Mouse (Mus musculus) adrenal gland, adult 2 months (tissue): ENCODE measurements at regions not wholly inside any gene's neighbourhood (a gene's known extent, or its start where the extent isn't known, plus 50 kb on each side); places are given as distances from the start of the nearest gene placed in this dataset.
A peak's percentile ranks its signal among the peaks of the same experiment; 100 is the strongest.
"Not testable (repeated sequence)": the region's sequence is repeated elsewhere in the genome, so short reads cannot be mapped to it uniquely, and the experiment has no call there.

Experiments used
- DNase-seq: peaks from one replicate; pipeline ENCODE4 v3.0.0; 2021

GRCm38 (mm10) chr17:4576883-4577282 lies 417.2 kb upstream of the Arid1b start:
- no peak for DNase-seq

DNA sequence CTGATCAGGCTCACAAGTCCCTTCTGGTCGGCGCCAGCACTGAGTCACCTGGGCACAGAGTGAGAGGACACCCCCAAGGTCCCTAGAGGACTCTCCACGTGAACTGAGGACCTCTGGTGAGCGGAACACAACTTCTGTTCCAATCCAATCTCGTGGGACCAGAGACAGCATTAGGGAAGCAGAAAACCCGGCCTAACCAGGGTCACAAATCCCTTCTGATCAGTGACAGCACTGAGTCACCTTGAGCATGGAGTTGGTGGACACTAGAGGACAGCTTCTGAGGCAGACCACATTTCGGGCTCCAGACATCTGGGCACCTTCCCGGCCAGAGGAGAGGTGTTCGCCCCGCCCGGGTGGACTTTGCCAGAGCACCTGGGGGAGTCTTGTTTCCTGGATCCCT lies 412.3 kb upstream of the Arid1b start:
- no peak for DNase-seq

DNA sequence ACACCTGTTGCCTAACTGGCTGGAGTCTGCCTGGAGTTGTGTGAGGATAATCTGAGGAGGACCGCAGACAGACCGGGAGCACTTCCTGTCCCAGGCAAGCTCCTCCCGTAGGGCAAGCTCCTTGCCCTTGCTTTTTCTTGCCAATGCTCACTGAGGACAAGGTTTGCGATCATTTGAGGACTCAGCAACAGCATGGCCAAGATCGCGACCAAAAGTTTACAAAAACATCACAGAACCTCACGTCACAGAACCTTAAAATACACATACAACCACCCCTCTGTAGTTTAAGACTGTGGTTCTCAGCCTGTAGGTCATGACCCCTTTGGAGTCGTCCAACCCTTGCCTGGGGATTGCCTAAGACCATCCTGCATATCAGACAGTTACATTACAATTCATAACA lies 383.7 kb upstream of the Arid1b start:
- DNase-seq = no peak

GRCm38 (mm10) chr17:4610993-4611392 lies 383.1 kb upstream of the Arid1b start:
- DNase-seq = no peak

DNA sequence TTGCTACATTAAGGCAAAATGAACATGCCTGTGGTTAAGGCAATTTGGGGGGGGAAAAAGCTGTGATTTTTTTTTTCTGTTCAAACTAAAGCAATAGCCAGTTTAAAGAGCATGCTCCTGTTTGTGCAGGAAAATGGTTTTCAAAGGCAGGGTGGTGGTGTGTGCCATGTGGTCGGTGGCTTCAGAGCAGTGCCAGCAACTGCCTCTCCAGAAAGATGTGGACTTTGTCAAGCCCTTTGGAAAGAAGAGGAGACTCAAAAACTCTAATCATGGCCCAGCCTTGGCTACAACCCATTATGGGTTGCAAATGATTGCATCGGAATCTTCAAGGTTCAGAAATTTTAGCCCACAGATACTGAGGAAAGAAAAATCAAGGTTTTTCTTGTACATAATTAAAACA lies 382.4 kb upstream of the Arid1b start:
- DNase-seq = no peak

- DNase-seq = peak; percentile 57
Observed at GRCm38 (mm10) chr17:4612136-4612535, 382.0 kb upstream of the Arid1b start.

DNA sequence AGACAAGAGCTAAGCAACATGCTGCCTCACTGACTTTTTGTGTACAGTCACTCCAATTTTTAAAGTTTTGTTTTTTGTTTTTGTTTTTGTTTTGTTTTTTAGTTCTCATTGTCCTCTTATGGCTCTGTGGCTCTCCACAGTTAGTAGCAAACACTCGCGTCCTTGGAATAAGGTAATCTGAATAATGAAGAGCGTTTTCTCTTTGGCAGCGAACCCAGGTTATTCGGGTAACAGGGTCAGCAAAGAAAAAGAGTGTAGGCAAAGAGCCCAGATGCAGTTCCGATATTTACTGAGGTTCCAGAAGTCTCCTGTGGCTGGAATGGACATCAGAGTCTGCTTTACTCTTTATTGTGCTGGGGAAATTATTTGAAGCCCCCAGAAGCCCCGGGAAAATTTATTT lies 381.4 kb upstream of the Arid1b start:
- peak; percentile 47 for DNase-seq

GRCm38 (mm10) chr17:4620361-4620760 lies 373.8 kb upstream of the Arid1b start:
- DNase-seq = peak; percentile 58

DNA sequence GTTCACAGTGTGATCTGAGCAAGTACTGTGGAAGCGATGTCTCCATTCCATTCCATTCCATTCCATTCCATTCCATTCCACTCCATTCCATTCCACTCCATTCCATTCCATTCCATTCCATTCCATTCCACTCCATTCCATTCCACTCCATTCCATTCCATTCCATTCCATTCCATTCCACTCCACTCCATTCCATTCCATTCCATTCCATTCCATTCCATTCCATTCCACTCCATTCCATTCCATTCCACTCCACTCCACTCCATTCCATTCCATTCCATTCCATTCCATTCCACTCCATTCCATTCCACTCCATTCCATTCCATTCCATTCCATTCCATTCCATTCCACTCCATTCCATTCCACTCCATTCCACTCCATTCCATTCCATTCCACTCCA lies 368.0 kb upstream of the Arid1b start:
- not testable (repeated sequence) for DNase-seq

- DNase-seq = no peak
Observed at GRCm38 (mm10) chr17:4627542-4627941, 366.6 kb upstream of the Arid1b start.

DNA sequence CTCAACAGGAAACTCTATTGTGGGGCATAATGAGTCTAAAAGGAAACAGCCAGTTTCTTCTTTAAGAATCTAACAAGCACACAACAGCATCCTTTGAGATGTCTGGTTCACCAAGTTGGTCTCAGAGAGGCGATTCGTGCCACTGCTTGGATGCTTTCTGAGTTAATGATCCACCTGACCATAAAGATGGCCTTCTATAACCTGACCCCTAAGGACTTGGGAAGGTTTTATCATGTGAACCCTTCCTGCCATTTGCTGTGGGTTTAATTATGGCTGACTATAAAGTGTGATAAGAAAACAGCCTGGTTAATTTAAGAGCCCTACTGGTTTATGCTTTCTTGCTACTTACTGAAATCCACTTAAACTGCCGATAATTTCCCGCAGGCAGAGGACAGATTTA lies 363.0 kb upstream of the Arid1b start:
- no peak for DNase-seq

GRCm38 (mm10) chr17:4632506-4632905 lies 361.6 kb upstream of the Arid1b start:
- no peak for DNase-seq

DNA sequence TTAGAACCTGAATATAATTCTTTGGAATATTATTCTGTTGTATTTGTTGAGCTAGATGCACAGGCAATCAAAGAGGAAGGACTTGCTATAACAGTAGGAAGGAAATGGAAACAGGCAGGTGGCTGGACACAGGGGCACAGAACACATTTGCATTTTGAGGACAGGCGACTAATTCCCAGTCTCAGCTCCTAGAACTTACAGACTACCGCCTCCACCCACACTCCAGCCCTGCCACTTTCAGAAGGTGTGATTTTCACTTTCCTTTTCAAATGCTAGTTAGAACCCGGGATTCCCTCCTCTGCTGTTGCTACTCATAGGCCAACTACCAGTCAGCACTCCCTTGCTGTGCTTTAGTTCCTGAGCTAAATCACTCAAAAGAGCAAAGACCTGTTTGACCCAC lies 360.4 kb upstream of the Arid1b start:
- DNase-seq = no peak

DNA sequence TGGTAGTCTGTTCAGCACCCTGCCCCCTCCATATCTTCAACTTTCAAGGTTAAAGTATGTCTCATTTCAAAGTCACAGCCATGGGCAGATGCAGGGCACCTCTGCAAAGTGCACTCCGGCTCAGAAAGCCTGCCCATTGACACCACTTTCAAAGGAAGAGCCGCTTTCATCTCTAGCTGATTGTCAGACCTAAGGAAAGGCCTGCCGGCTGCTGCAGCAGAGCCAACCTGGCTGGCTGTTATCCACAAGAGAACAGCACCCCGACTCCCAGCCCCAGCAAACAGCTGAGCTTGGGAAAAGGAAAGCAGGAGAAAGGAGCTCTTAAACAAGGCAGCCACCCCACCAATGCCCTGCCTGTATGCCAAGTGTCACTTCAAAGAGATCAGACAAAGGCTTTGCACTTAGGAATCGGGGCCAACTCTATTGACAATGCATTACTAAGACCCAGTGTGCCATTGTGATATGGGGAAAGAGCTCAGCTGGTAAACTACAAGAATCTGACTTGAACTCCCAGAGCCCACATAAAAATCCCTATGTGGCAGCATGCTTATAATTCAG lies 357.3 kb upstream of the Arid1b start:
- peak; percentile 56 for DNase-seq

DNA sequence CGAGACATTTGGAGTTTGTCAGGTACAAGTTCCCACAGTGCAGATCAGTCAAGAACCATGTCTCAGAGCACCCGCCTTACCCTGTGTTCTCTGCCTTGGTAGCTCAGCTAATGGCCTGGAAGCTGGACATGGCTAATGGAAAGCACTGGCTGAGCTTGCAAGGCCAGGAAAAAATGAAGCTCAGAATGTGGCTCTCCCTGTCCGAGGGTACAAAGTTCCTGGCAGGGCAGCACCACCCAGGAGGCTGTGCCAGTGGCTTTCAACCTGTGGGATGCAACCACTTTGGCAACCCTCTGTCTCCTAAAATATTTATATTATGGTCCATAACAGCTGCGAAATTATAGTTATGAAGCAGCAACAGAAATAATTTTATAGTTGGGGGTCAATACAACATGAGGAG lies 354.6 kb upstream of the Arid1b start:
- DNase-seq = no peak

- peak; percentile 56 for DNase-seq
Observed at GRCm38 (mm10) chr17:4640555-4640954, 353.6 kb upstream of the Arid1b start.

DNA sequence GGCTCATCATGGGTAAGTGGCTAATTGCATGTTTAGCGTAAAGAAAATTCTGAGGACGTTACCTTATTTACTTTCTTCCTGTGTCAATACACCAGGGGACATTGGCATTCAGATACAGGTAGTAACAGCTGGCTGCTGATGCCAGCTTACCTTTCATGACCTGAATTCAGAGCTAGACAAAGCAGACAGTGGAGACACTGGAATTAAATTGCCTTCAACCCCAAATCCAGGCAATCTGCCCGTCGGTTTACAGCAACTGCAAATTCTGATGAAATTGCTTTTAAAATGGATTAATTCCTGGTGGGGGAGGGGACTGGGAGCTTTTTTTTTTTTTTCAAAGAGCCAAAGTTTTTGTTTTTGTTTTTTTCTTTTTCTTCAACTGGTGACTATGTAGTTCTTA lies 353.0 kb upstream of the Arid1b start:
- no peak for DNase-seq

DNA sequence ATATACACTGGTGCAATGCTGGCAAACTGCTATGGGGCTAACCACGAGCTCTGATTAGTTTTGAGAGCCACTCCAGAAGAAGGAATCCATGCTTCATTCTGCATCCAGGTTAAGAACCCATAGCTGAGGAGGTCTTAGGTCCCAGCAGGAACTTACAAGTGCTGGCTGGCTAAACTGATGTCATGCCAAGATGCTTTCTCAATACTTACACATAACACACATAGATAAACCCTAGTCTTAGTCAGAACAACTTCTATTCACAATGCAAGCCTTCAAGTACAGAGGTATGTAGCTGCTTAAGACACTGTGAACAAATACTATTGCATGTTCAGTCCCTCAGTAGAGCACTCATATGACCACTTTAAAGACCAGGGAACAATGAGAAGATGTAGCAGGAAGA lies 352.1 kb upstream of the Arid1b start:
- DNase-seq = no peak

- no peak for DNase-seq
Observed at GRCm38 (mm10) chr17:4643343-4643742, 350.8 kb upstream of the Arid1b start.

DNA sequence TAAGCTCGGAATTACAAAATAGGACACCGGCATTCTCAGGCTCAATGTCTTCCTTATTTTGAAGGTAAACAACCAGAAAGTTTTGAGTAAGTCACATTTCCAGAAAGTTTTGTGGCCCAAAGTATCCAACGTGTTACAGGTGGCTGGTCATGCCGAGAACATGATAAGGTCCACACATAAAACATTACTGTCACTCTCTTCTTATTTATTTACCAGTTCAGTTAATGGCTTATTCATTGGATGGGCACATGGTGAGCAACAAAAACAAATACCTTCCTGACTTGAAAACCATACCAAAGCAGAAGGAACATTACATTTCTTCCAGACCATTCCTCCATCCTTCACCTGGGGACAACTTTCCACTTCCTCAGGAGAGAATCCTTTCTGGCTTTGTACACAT lies 345.5 kb upstream of the Arid1b start:
- DNase-seq = no peak

GRCm38 (mm10) chr17:4654221-4654620 lies 339.9 kb upstream of the Arid1b start:
- DNase-seq = no peak

GRCm38 (mm10) chr17:4661996-4662395 lies 332.1 kb upstream of the Arid1b start:
- no peak for DNase-seq

DNA sequence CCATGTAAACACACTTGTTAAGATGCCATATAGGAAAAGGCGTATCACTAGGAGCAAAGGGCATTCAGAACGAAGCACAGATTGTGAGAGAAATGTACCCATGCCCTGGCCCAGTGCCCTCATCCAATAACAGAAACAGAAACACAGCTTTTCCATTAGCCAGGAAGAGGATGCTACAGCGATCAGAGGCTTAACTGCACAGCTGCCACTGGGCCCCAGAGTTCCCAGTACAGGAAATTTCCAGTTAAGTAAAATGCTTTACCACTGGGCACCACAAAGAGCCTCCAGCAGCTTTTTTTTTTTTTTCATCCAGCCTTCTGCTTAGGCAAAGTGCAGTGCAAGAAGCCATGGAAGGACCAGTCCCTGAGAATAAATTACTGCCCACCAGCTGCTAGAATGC lies 325.6 kb upstream of the Arid1b start:
- DNase-seq = no peak

DNA sequence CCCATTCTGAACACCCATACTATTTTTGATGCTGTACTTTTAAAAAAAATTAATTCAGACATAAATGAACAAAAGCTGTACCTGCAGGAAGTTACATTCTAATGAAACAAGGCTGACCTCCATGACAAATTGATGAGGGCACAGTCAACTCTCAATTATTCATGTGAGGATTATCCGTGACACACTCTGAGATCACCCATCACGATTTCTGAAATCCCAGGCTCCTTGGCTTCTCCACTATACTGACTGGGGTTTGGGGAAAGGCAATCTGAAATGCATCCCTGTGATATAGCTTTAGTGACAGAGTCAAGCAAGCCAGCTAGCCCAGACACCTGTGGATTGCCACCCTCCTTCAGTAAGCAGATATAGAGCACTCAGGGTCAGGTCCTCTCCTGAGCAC lies 320.9 kb upstream of the Arid1b start:
- peak; percentile 60 for DNase-seq

DNA sequence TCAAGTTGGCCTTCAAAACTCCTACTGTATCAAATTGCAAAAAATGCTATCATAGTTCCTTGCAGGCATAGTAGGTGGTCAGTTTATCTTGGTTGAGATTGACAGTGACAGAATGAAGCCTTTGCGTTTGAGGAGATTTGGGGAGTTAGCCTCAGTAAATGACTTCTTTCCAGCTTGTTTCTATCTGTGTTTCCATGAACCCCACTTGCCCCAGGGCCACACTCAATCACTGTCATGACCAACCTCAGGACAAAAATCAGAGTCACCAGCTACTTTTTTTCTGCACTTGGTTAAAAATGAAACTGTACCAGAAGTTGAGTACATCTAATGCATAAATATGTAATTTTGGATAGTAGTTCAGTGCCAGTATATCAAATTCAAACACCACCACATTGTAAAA lies 287.7 kb upstream of the Arid1b start:
- DNase-seq = peak; percentile 53
